Mouse (Mus musculus): ENCODE measurements around the gene Chchd5.
A peak's percentile ranks its signal among the peaks of the same experiment; 100 is the strongest.

Chchd5 gene

GRCm38 (mm10) chr2:129152751-129153150 is 23.3 kb downstream of the Chchd5 start:
- DNase-seq (ENCODE audit: low read depth, low spot score), result no peak

GRCm38 (mm10) chr2:129164815-129165214 is 35.3 kb downstream of the Chchd5 start:
- no peak for DNase-seq (ENCODE audit: low read depth, low spot score)

GRCm38 (mm10) chr2:129166466-129167463 is 37.3 kb downstream of the Chchd5 start:
- no peak for DNase-seq (ENCODE audit: low read depth, low spot score)

- DNase-seq (ENCODE audit: low read depth, low spot score), result no peak
These were observed 43.9 kb downstream of the Chchd5 start for GRCm38 (mm10) chr2:129173386-129173785.

GRCm38 (mm10) chr2:129174474-129174873 is 45.0 kb downstream of the Chchd5 start:
- DNase-seq (ENCODE audit: low read depth, low spot score), result peak; percentile 80

GRCm38 (mm10) chr2:129175636-129176035 is 46.1 kb downstream of the Chchd5 start:
- no peak for DNase-seq (ENCODE audit: low read depth, low spot score)

- no peak for DNase-seq (ENCODE audit: low read depth, low spot score)
These were observed 47.3 kb downstream of the Chchd5 start for GRCm38 (mm10) chr2:129176676-129177420.

GRCm38 (mm10) chr2:129177661-129178060 is 48.2 kb downstream of the Chchd5 start:
- DNase-seq (ENCODE audit: low read depth, low spot score), result no peak

GRCm38 (mm10) chr2:129178182-129178908 is 48.8 kb downstream of the Chchd5 start:
- no peak for DNase-seq (ENCODE audit: low read depth, low spot score)

GRCm38 (mm10) chr2:129179946-129180853 is 50.7 kb downstream of the Chchd5 start:
- DNase-seq (ENCODE audit: low read depth, low spot score), result peak; percentile 76

- DNase-seq (ENCODE audit: low read depth, low spot score), result peak; percentile 48
These were observed 52.0 kb downstream of the Chchd5 start for GRCm38 (mm10) chr2:129181509-129181908.

- peak; percentile 22 for DNase-seq (ENCODE audit: low read depth, low spot score)
These were observed 52.9 kb downstream of the Chchd5 start for GRCm38 (mm10) chr2:129182412-129182811.

GRCm38 (mm10) chr2:129183561-129184031 is 54.1 kb downstream of the Chchd5 start:
- DNase-seq (ENCODE audit: low read depth, low spot score), result peak; percentile 88

All from CD4-positive, CD25-positive, alpha-beta regulatory T cell, adult 2 months (primary cell).